Mouse (Mus musculus) cerebellum, adult 2 months (tissue): ENCODE measurements around the gene Il27ra.

ENCODE experiments used
- CTCF ChIP-seq: fragments of 200-500 bp; IDR thresholded peaks from 2 replicates; pipeline ENCODE4 v1.5.1; 2011; ENCODE audit warnings: low read depth, mild to moderate bottlenecking, control low read depth, low read length, moderate library complexity, borderline replicate concordance; ENCODE audit not compliant: insufficient read depth
- POLR2A ChIP-seq: fragments of 200-500 bp; IDR thresholded peaks from 2 replicates; pipeline ENCODE4 v1.6.1; 2011; ENCODE audit warnings: low read length, control low read depth, borderline replicate concordance; ENCODE audit not compliant: insufficient read depth

GRCm38 (mm10) chr8:84059226-84059625 is 16.8 kb upstream of the Il27ra start:
- TF ChIP-seq CTCF = no peak
- no peak for TF ChIP-seq POLR2A
